Mouse (Mus musculus) heart, adult 11 months (tissue): ENCODE measurements at regions not wholly inside any gene's neighbourhood (a gene's known extent, or its start where the extent isn't known, plus 50 kb on each side); places are given as distances from the start of the nearest gene placed in this dataset.

Source experiments
- DNase-seq: peaks from one replicate; pipeline ENCODE4 v3.0.0; 2022

GRCm38 (mm10) chr13:102593405-102594200 lies 99.8 kb upstream of the Cd180 start:
- peak; percentile 99 for DNase-seq

DNA sequence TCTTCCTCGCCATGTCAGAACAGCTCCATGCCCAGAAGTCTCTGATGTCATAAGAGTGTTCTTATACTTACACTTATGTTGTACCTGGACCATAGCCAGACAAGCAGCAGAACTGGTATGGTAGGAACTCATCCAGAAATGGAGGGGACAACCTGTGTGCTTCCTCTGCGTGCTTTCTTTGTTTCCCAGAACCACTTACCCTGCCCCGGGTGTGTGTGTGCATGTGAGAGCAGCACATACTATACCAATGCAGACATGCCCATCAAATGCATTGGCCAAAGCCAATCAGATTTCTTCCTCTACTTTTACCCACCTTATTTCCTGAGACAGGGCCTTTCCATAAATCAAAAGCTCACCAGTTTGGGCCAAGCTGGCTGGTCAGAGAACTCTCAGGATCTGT lies 99.2 kb upstream of the Cd180 start:
- peak; percentile 85 for DNase-seq

- DNase-seq = peak; percentile 92
Observed at GRCm38 (mm10) chr13:102595602-102596001, 97.8 kb upstream of the Cd180 start.

DNA sequence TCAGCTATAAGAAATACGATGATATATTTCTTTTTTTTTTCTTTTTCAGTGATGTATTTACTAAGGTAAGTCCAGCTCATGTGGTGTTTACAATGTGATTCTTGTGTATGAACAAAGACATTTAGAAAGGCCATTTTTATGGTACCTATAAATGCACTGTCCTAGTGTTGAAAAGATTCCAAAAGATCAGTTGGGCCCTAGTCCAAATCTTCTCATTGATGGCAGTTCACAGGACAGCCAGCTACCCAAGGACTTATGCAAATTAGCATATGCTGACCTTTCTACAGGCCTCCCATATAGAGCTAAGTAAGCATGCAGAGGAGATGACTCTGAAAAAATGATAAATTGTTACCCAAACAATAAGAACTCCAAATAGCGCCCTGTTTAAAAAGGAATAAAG lies 97.3 kb upstream of the Cd180 start:
- no peak for DNase-seq

- no peak for DNase-seq
Observed at GRCm38 (mm10) chr13:102598181-102598580, 95.2 kb upstream of the Cd180 start.

DNA sequence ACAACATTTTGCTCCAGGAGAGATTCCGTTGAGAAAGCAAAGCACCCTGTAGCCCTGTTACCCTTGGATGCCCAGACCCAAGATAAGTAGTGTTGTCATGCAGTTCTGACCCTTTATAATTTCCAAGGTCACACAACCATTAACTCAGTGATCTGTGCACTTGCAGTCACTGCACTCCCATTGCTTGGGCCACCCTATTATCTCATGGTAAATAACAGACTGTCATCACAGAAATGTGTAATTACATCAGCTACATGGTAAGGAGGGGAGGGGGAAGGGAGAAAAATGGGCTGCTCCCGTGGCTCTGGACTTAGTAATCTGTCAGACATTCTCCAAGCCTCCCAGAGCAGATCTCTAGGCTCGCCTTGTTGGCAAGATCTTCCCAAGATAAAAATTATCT lies 93.8 kb upstream of the Cd180 start:
- no peak for DNase-seq

GRCm38 (mm10) chr13:102600026-102600425 lies 93.3 kb upstream of the Cd180 start:
- DNase-seq = peak; percentile 74

GRCm38 (mm10) chr13:102624461-102624860 lies 68.9 kb upstream of the Cd180 start:
- DNase-seq = peak; percentile 90

- DNase-seq = peak; percentile 98
Observed at GRCm38 (mm10) chr13:102625171-102625835, 68.1 kb upstream of the Cd180 start.

- DNase-seq = peak; percentile 92
Observed at GRCm38 (mm10) chr13:102625836-102626340, 67.5 kb upstream of the Cd180 start.

GRCm38 (mm10) chr13:102627786-102628185 lies 65.6 kb upstream of the Cd180 start:
- DNase-seq = peak; percentile 39

DNA sequence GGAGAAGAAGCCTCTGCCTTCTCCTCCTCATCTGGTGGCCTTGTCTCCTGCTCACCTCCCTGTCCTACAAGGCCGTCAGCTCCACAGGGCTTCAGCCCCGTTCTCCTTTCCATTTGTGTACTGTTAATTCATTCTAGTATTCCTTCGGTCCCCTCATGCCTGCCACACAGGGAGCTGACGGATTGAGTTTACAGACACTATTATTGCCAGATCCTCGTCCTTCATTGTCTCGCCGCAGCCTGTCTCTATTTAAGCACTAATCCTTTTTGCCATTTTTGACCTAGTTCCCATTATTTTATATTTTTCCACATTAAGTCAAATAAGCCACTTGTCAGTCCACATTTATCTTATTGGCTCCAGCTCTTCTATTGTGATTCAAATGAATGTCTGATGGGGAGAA lies 64.2 kb upstream of the Cd180 start:
- peak; percentile 83 for DNase-seq

GRCm38 (mm10) chr13:102634236-102634957 lies 59.0 kb upstream of the Cd180 start:
- peak; percentile 56 for DNase-seq

DNA sequence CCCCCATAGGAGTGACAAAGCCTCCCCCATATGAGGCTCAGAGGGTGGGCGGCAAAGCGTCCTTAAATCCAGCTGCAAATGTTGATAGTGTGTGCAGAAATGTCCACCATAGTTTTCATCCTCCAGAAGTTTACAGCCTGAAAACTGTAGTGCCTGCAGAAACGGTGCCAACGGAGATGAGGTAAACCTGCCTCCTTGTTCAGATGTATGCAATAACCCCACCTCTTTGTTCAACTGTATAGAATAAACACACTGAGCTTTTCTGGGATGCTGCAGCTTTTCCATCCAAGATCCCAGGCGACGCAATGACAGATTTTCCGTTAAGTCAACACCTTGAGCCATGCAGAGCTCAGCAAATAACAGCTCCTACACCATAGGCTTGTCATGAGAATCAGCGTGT lies 57.3 kb upstream of the Cd180 start:
- peak; percentile 28 for DNase-seq

- peak; percentile 17 for DNase-seq
Observed at GRCm38 (mm10) chr13:102637059-102637458, 56.3 kb upstream of the Cd180 start.

DNA sequence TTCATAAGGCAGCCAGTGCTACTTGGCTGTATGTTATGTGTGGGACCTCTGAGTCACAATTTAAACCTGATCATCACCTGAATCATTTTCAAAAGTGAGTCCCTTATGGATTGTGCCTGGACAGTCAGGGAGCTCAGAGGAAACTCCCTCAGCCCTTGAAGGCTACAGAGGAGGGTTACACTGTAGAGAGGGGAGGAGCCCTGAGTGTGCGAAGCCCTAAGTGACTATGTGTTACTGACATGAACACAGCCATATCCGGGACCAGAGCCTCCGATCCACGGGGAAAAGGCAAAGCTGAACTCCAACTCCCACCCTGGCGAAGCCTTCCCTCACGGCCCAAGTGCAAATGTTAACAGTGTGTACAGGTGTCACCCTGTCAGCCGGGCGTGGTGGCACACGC lies 53.7 kb upstream of the Cd180 start:
- DNase-seq = peak; percentile 36

DNA sequence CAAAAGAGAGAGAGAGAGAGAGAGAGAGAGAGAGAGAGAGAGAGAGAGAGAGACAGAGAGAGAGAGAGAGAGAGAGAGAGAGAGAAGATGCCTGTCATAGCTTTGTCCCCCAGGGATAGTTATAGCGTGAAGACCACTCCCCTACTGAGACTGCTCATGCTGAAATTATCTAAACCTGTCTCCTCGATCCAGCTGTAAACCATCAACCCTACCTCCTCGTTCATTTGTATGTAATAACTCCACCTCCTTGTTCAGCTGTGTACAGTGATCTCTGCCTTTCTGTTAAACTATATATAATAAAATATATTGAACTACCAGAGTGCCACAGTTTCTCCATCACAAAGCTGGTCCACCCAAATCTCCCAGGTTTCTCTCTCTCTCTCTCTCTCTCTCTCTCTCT lies 53.2 kb upstream of the Cd180 start:
- DNase-seq = no peak
